Comparison of ENCODE assay signal across 16 mouse cellular contexts in genomic region chr6:145193446-145193845, GRCm38 (mm10). TPM values are rescaled to one million over a fixed set of nuclear protein-coding genes. Genes with fewer than 3 reads are reported as not detected.
DNase-seq lines count a peak whose midpoint lies in the region; ATAC-seq lines count a peak whose summit lies in the region.
"Had no signal": no experiment of that assay in that cellular context is flagged by ENCODE, and none has a peak within 500 bp of the region (broad histone marks: within the 10 kb centered on the region; RNA-seq: fewer than 3 reads in every experiment).

No protein-coding gene starts in this region.

- H3K27ac ChIP-seq in kidney, embryonic 16.5 days (ENCODE audit: low read length), result no peak overlapping the region
- H3K27ac ChIP-seq: kidney, postnatal 0 days; limb, embryonic 10.5 days; liver, embryonic 13.5 days; neural tube, embryonic 12.5 days had no signal

- H3K27me3 ChIP-seq in splenic B cell, adult 2 months (ENCODE audit: control insufficient read depth, insufficient read depth, low read length, poor library complexity, severe bottlenecking), result no peaks in the 10 kb centered on the region
- no peaks in the 10 kb centered on the region for H3K27me3 ChIP-seq in kidney, embryonic 16.5 days (ENCODE audit: insufficient read depth, low read length)
- H3K27me3 ChIP-seq: liver, embryonic 13.5 days; neural tube, embryonic 12.5 days had no signal

- H3K9ac ChIP-seq in kidney, embryonic 16.5 days (replicated peaks; ENCODE audit: low read length), result no peak overlapping the region
- H3K9ac ChIP-seq: liver, embryonic 13.5 days; neural tube, embryonic 12.5 days had no signal

- DNase-seq in 416B (ENCODE audit: low read depth), result peak; percentile 33
- peak; percentile 84 for DNase-seq in CD4-positive helper T cell, adult 2 months (ENCODE audit: low read depth, low spot score)
- peak; percentile 51 for DNase-seq in splenic B cell, adult 2 months (ENCODE audit: low read depth, low spot score)
- no peak for DNase-seq in ovary, postnatal 14 days (ENCODE audit: low spot score)
- no peak for DNase-seq in embryo, embryonic 10 days (ENCODE audit: low spot score)
- no peak for DNase-seq in MN1 (ENCODE audit: low spot score)
- DNase-seq: cerebellum, adult 9-10 months; liver, embryonic 13.5 days; midbrain, embryonic 14.5 days; retina, postnatal 1 day had no signal

- H3K36me3 ChIP-seq in splenic B cell, adult 2 months (ENCODE audit: control insufficient read depth, insufficient read depth, low read length, poor library complexity, severe bottlenecking), result no peaks in the 10 kb centered on the region
- no peaks in the 10 kb centered on the region for H3K36me3 ChIP-seq in kidney, embryonic 16.5 days (ENCODE audit: insufficient read depth, low read length)
- H3K36me3 ChIP-seq: limb, embryonic 10.5 days; liver, embryonic 13.5 days; neural tube, embryonic 12.5 days had no signal

- H3K4me1 ChIP-seq in kidney, embryonic 16.5 days (ENCODE audit: insufficient read depth, low read length), result no peaks in the 10 kb centered on the region
- H3K4me1 ChIP-seq: limb, embryonic 10.5 days; liver, embryonic 13.5 days; neural tube, embryonic 12.5 days had no signal

- peak; percentile 92 for ATAC-seq in granulocyte monocyte progenitor cell, adult 5-6 weeks (replicated peaks; ENCODE audit: poor library complexity, severe bottlenecking)
- no peak for ATAC-seq in kidney, embryonic 16.5 days (ENCODE audit: low FRiP score, low TSS enrichment)
- ATAC-seq: hindbrain, embryonic 16.5 days had no signal

- no peak overlapping the region for H3K4me2 ChIP-seq in kidney, embryonic 16.5 days (replicated peaks; ENCODE audit: low read depth, low read length)
- H3K4me2 ChIP-seq: liver, embryonic 13.5 days; neural tube, embryonic 12.5 days had no signal

- WGBS in kidney, embryonic 16.5 days, result 78% methylated on average over 11 of the region's 11 CpGs

- no peaks in the 10 kb centered on the region for H3K9me3 ChIP-seq in kidney, embryonic 16.5 days (ENCODE audit: low read length)
- H3K9me3 ChIP-seq: limb, embryonic 10.5 days; liver, embryonic 13.5 days; neural tube, embryonic 12.5 days had no signal

- no peak overlapping the region for H3K4me3 ChIP-seq in kidney, embryonic 16.5 days (ENCODE audit: low read length)
- H3K4me3 ChIP-seq: limb, embryonic 10.5 days; liver, embryonic 13.5 days; neural tube, embryonic 12.5 days had no signal

RNA-seq across cellular contexts. Expression of gene Casc1, which starts 17.4 kb away (rescaled TPM):
- total RNA-seq in granulocyte monocyte progenitor cell, adult 5-6 weeks (2014; fragmentation: Nextera tagmentation), result not detected in 2 replicates
- total RNA-seq in granulocyte monocyte progenitor cell, adult 5-6 weeks (2017), result 0.60 TPM in 1 of 2 replicates, not detected in the other
- 0.71 and 0.76 TPM in 2 replicates for polyA plus RNA-seq in kidney, embryonic 16.5 days (2015; fragmentation: Nextera tagmentation; extraction: Ambion mirVana)

RNA-seq across cellular contexts. Expression of gene Etfrf1, which starts 17.5 kb away (rescaled TPM):
- 18.3 and 18.4 TPM in 2 replicates for total RNA-seq in granulocyte monocyte progenitor cell, adult 5-6 weeks (2014; fragmentation: Nextera tagmentation)
- total RNA-seq in granulocyte monocyte progenitor cell, adult 5-6 weeks (2017), result 19.7 and 21.4 TPM in 2 replicates
- 42.4 and 46.0 TPM in 2 replicates for polyA plus RNA-seq in kidney, embryonic 16.5 days (2015; fragmentation: Nextera tagmentation; extraction: Ambion mirVana)

RNA-seq across cellular contexts. Expression of gene Kras, which starts 56.6 kb away (rescaled TPM):
- 23.1 and 47.7 TPM in 2 replicates for total RNA-seq in granulocyte monocyte progenitor cell, adult 5-6 weeks (2014; fragmentation: Nextera tagmentation)
- total RNA-seq in granulocyte monocyte progenitor cell, adult 5-6 weeks (2017), result 14.2 and 27.2 TPM in 2 replicates
- polyA plus RNA-seq in kidney, embryonic 16.5 days (2015; fragmentation: Nextera tagmentation; extraction: Ambion mirVana), result 68.1 and 68.9 TPM in 2 replicates

Comparison
In these comparisons a context has a peak if more than half of its experiments do, and no peak if none do; other contexts are left out.
1. DNase-seq: peak in 416B (single experiment), CD4-positive helper T cell, adult 2 months (single experiment) and splenic B cell, adult 2 months (single experiment); none in ovary, postnatal 14 days (single experiment), embryo, embryonic 10 days (single experiment) and MN1 (single experiment).